Mouse (Mus musculus): ENCODE data around the gene Kirrel3. TPM values are rescaled to one million over a fixed set of nuclear protein-coding genes. Genes with fewer than 3 reads are reported as not detected.
A peak's percentile ranks its signal among the peaks of the same experiment; 100 is the strongest.

Gene Kirrel3
- total RNA-seq, 2 experiments from 2014 or later, result 59.8 to 65.9 TPM

DNA sequence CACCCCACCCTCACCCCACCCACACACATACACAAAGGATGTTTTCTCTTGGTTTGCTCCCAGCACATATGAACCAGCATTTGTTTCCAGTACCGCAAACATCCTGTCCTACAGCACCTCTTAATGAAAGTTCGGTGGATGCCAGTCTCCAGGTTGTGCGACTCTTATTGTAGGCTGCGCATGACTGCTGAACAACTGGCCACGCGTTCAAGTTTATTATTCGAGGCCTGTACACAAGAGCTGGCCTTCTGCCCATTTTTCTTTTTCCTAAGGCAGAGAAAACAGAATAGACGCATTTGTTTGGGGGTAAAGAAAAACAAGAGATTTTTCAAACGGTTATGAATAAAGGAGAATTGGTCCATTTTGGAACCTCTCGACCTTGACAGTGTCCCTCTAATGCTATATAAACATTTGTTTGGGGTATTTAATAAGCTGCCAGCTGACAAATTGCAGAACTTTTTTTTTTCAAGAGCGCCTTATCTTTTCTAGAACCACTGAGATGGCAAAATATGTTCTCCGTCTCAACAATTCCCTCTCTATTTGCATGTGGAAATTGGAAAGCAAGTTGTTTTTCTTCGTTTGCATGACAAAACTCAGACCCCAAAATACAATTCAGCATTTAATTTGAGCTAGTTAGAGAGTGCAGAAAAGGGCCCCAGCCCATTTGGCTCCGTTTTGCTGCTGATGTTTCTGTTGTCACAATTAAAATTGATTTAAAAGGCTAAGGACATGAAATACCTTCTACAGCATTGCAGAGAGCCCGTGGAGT lies 179.9 kb downstream of the Kirrel3 start:
- DNase-seq, result no peak
- intact Hi-C loops (cut with DNase I), result no loop called here

DNA sequence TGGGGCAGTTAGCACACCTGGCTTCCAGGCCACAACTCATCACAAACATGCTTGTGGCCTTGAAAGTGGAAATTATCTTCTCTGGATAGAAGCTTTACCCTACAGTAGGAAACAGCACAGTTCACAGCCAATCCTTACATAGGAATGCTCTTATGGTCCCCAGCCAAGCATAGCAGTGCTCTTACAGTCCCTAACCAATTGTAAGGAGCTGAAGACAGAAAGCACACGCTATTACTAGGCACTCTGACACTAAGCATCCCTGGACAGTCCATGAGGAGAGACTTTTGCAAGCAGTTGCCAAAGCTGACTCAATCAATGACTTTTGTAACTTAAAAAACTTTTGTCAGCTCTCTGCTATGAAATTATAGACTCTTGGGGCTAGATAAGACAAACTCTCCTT lies 181.5 kb downstream of the Kirrel3 start:
- no peak for DNase-seq
- intact Hi-C loops (cut with DNase I), result no loop called here

GRCm38 (mm10) chr9:34670906-34671305 lies 185.2 kb downstream of the Kirrel3 start:
- DNase-seq, result no peak
- intact Hi-C loops (cut with DNase I), result no loop called here

- intact Hi-C loops (cut with DNase I), result no loop called here
- DNase-seq, result no peak
These were observed 201.1 kb downstream of the Kirrel3 start for GRCm38 (mm10) chr9:34686798-34687197.

DNA sequence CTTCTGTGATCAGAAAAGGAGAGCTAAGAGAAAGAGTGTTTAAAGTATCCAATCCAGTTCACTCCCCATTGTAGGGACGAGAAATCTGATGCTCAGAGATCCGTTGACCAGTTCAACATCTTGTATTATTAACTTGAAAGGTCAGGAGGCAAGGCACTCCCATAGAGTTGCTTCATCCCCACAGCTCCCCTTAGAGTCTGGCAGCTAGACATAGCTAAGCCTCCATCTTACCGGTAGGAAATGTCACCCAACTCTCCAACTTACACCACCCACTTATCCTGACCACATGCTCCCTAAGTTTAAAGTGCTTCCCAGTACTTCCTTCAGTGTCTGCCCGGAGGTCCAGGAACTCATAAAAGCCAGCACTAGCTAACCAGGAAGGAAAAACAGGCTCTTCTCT lies 202.7 kb downstream of the Kirrel3 start:
- DNase-seq, result no peak
- intact Hi-C loops (cut with DNase I), result no loop called here

GRCm38 (mm10) chr9:34689375-34689774 lies 203.7 kb downstream of the Kirrel3 start:
- intact Hi-C loops (cut with DNase I), result no loop called here
- DNase-seq, result no peak

DNA sequence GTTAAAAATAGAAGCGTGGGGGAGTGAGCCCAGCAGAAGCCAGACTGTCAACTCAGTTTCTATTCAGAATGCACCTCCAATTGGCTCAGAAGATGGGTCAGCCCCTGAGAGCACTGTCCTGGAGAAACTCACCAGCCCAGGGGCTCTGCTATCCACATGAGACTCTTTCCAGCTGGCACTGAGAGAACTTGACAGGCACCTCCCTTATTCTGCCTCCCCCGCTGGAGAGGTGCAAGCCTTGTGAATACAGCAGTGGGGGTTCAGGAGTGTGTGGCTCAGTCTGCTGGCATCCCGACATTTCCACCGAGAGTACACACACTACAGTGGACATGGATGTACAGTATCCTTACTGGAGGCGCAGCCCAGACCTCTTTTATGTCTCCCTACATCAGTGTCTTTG lies 210.0 kb downstream of the Kirrel3 start:
- intact Hi-C loops (cut with DNase I), result no loop called here
- no peak for DNase-seq

DNA sequence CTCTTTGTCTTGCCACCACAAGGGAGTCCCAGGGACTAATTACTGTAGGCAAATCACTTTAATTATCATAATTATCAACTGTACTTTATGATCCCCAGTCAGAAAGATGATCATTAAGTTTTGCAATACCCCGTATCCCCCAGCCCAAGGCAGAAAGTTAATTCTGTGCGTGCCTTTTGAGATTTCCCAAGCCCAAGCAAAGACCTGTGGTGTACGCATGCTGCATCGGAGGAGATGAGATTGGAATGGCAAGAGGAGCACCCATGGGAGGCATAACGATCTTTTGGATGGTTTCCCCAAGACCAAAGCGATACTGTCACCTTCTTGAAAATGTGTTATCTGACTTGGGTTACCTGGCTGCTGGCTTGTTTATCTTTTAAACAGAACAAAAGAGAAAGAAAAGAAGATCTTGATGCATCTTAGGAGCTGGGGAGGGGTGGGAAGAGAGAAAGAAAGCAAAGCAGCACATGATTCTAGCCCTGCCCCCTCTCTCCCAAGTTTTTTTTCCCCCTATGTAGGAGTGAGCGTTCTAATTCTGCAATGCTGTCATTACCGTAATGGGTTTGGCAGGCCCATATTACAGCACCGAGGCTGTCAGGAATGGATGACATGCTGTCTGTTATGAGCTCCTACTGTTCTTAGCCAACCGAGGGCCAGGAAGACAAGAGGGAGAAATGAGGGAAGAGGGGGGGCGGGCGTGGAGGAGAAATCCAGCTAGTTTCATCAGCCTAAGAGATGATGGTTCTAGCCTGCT lies 218.0 kb downstream of the Kirrel3 start:
- intact Hi-C loops (cut with DNase I), result no loop called here
- no peak for DNase-seq

- DNase-seq, result no peak
- intact Hi-C loops (cut with DNase I), result no loop called here
These were observed 218.7 kb downstream of the Kirrel3 start for GRCm38 (mm10) chr9:34704357-34704756.

DNA sequence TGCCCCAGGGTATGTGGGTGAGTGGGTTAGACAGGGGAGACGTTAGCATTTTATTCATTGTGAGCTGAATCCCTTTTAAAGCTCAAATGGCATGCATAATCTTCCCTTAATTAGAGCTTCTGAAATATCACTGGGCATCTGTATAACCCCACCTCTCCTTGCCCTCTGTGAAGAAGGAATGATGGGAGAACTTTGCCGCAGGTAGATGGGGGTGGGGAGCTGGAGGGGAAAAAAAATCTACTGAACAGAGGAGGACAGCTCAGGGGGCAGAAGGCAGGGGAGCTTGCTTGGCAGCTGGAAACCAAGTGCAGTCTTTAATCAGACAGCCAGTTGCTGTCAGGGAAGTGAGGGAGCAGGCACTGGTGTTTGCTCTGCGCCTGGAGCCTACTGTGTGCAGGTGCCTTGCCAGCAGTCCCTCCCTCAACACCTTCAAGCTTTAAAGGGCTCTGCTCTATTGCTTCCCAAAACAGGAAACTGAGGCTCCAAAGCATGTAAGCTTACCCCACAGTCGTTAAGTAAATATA lies 220.7 kb downstream of the Kirrel3 start:
- DNase-seq, result no peak

GRCm38 (mm10) chr9:34708691-34709090 lies 223.0 kb downstream of the Kirrel3 start:
- intact Hi-C loops (cut with DNase I), result no loop called here
- DNase-seq, result no peak

More for the DNA sequence above, 220.7 kb downstream of the Kirrel3 start:
- intact Hi-C loops (cut with DNase I), result no loop called here

- intact Hi-C loops (cut with DNase I), result no loop called here
- DNase-seq, result peak; percentile 27
These were observed 226.3 kb downstream of the Kirrel3 start for GRCm38 (mm10) chr9:34711996-34712395.

DNA sequence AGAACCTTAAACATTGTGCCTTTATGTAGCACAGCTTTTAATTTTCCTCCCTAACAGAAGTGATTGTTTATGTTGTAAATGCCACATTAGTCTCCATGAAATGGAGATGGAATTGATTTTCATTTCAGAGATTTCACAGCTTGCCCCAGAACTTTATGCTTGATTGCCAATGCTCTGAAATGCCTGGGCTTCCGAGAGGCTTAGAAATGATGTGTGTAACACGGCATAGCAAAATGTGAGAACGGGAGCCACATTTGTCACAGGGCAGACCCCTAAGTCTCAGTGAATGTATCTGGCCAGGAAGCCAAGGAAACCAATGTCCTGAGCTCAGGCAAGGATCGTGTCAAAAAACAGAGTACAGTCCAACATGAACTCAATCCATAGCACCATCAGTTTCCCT lies 227.3 kb downstream of the Kirrel3 start:
- intact Hi-C loops (cut with DNase I), result no loop called here
- DNase-seq, result no peak

GRCm38 (mm10) chr9:34713462-34713926 lies 227.8 kb downstream of the Kirrel3 start:
- DNase-seq, result peak; percentile 55

DNA sequence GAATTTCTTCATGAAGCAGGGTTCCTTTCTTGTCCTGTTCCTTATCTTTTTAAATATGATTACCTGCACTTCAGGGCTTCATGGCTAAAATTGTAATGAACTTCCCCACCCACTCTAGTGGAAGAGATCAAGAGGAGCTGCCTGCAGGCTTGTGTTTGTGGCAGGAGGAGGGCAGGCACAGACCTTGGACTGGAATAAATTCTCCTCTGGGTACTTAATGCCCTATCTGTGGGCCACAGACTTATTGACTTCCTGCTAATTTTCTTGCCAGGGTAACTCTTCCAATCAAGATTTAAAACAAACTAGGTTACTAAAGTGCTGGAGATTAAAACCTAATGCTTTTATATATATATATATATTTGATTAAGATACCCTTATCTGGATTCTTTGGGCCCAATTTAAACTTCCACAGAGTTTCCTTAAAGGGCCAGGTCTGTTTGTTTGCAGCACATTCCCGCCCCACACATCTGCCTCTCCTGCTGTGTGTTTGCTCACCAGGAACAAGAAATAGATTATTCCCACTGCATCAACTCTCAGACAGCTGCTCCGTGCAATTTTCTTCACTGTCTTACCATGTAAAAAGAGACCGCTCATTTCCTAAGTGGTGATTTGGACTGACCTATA lies 229.4 kb downstream of the Kirrel3 start:
- DNase-seq, result no peak
- intact Hi-C loops (cut with DNase I), result no loop called here

More at GRCm38 (mm10) chr9:34713462-34713926, 227.8 kb downstream of the Kirrel3 start:
- intact Hi-C loops (cut with DNase I), result no loop called here

- no peak for DNase-seq
- intact Hi-C loops (cut with DNase I), result no loop called here
These were observed 230.8 kb downstream of the Kirrel3 start for GRCm38 (mm10) chr9:34716476-34716875.

GRCm38 (mm10) chr9:34721478-34722197 lies 235.9 kb downstream of the Kirrel3 start:
- intact Hi-C loops (cut with DNase I), result no loop called here
- no peak for DNase-seq

- intact Hi-C loops (cut with DNase I), result no loop called here
- DNase-seq, result no peak
These were observed 236.5 kb downstream of the Kirrel3 start for GRCm38 (mm10) chr9:34722198-34722550.

- intact Hi-C loops (cut with DNase I), result no loop called here
- DNase-seq, result no peak
These were observed 246.8 kb downstream of the Kirrel3 start for GRCm38 (mm10) chr9:34732507-34732906.

- intact Hi-C loops (cut with DNase I), result no loop called here
- DNase-seq, result no peak
These were observed 247.9 kb downstream of the Kirrel3 start for GRCm38 (mm10) chr9:34733579-34733978.

GRCm38 (mm10) chr9:34734991-34735390 lies 249.3 kb downstream of the Kirrel3 start:
- intact Hi-C loops (cut with DNase I), result no loop called here
- no peak for DNase-seq

All from left cerebral cortex, postnatal 4 days (tissue).